Mouse (Mus musculus) kidney, embryonic 14.5 days (tissue): ENCODE results near the gene Gstp2. TPM values are rescaled to one million over a fixed set of nuclear protein-coding genes. Genes with fewer than 3 reads are reported as not detected.

ENCODE experiments used
- ATAC-seq: fragments of 200-750 bp; cut with Nextera tagmentation; 2 replicates; pipeline ENCODE4 v1.8.0; 2017; ENCODE audit warnings: moderate number of reproducible peaks, mild to moderate bottlenecking, moderate TSS enrichment, moderate library complexity; ENCODE audit not compliant: low FRiP score, low TSS enrichment
- H3K27ac ChIP-seq: fragments of 300-500 bp; sonication (generic); 2 replicates; pipeline ENCODE4 v1.5.1; 2014; ENCODE audit warnings: low read depth, mild to moderate bottlenecking, low read length, moderate library complexity, mixed read lengths
- H3K27me3 ChIP-seq: fragments of 300-500 bp; sonication (generic); 2 replicates; pipeline ENCODE4 v1.6.1; 2014; ENCODE audit warnings: mild to moderate bottlenecking, low read length; ENCODE audit not compliant: control insufficient read depth, insufficient read depth
- H3K36me3 ChIP-seq: fragments of 300-500 bp; sonication (generic); 2 replicates; pipeline ENCODE4 v1.6.1; 2014; ENCODE audit warnings: low read length, mixed read lengths; ENCODE audit not compliant: control insufficient read depth, insufficient read depth
- H3K4me1 ChIP-seq: fragments of 300-500 bp; sonication (generic); 2 replicates; pipeline ENCODE4 v1.6.1; 2014; ENCODE audit warnings: low read length, mixed read lengths; ENCODE audit not compliant: control insufficient read depth, insufficient read depth
- H3K4me2 ChIP-seq: fragments of 300-500 bp; sonication (generic); replicated peaks from 2 replicates; pipeline ENCODE4 v1.6.1; 2014; ENCODE audit warnings: low read depth, mild to moderate bottlenecking, low read length
- H3K4me3 ChIP-seq: fragments of 300-500 bp; sonication (generic); 2 replicates; pipeline ENCODE4 v1.5.1; 2014; ENCODE audit warnings: mild to moderate bottlenecking, low read length
- H3K9ac ChIP-seq: fragments of 300-500 bp; sonication (generic); 2 replicates; pipeline ENCODE4 v1.6.1; 2014; ENCODE audit warnings: low read depth, mild to moderate bottlenecking, low read length, moderate library complexity
- H3K9me3 ChIP-seq: fragments of 300-500 bp; sonication (generic); 2 replicates; pipeline ENCODE4 v1.6.1; 2016; ENCODE audit warnings: low read length; ENCODE audit not compliant: control insufficient read depth
- WGBS: fragments of 180-500 bp; shearing (Covaris S2); extraction: QIAGEN DNeasy Blood & Tissue Kit; methylation state at CpG from one replicate; pipeline ENCODE4 v1.1.7; 2014; 5-methylcytosine and 5-hydroxymethylcytosine counted together
- polyA plus RNA-seq: library from polyadenylated mRNA; unstranded; fragments of >200 nt; fragmentation: Nextera tagmentation; extraction: Ambion mirVana; gene quantifications from 2 replicates; pipeline ENCODE4 v1.2.1, GENCODE M21; 2014

The Gstp2 gene
- polyA plus RNA-seq, 1 experiment from 2014 or later: 1.4 TPM

GRCm38 (mm10) chr19:4000119-4000900, 45.5 kb downstream of the Gstp2 start, which contains the start of the genes Nudt8 and Gm49405:
TSS of gene Nudt8 (plus strand) at chr19:4000580.
TSS of gene Gm49405 (plus strand) at chr19:4000626.
- peak within 1 kb of the TSS; percentile 92 for H3K4me2 ChIP-seq
- H3K4me1 ChIP-seq: peaks cover 32% of the 10 kb centered on the region
- peak within 1 kb of the TSS; percentile 76 for H3K4me3 ChIP-seq
- ATAC-seq: peak; percentile 91
- H3K9me3 ChIP-seq: no peaks in the 10 kb centered on the region
- WGBS: 0% methylated on average over 64 of the region's 64 CpGs
- H3K27me3 ChIP-seq: no peaks in the 10 kb centered on the region
- H3K27ac ChIP-seq: peak within 1 kb of the TSS; percentile 93
- no peaks in the 10 kb centered on the region for H3K36me3 ChIP-seq
- H3K9ac ChIP-seq: peak within 1 kb of the TSS; percentile 85

- ATAC-seq: no peak
- 79% methylated on average over 9 of the region's 9 CpGs for WGBS
- Histone ChIP-seq H3K4me2 (peak overlapping the region; percentile 92), H3K4me3 (peak overlapping the region; percentile 76; the same call in 1 of the 2 replicates), H3K4me1 (peaks cover 37% of the 10 kb centered on the region), H3K27me3 (no peaks in the 10 kb centered on the region), H3K36me3 (no peaks in the 10 kb centered on the region), H3K9ac (peak overlapping the region; percentile 23; the same call in 1 of the 2 replicates), H3K27ac (no peak overlapping the region), H3K9me3 (no peaks in the 10 kb centered on the region)
These were observed 46.6 kb downstream of the Gstp2 start for GRCm38 (mm10) chr19:3999121-3999730.

- no peaks in the 10 kb centered on the region for H3K9me3 ChIP-seq
- no peak overlapping the region for H3K9ac ChIP-seq
- ATAC-seq: no peak
- WGBS: 71% methylated on average over 8 of the region's 8 CpGs
- no peak overlapping the region for H3K4me3 ChIP-seq
- no peaks in the 10 kb centered on the region for H3K27me3 ChIP-seq
- no peaks in the 10 kb centered on the region for H3K36me3 ChIP-seq
- H3K4me1 ChIP-seq: peaks cover 37% of the 10 kb centered on the region
- H3K27ac ChIP-seq: no peak overlapping the region
- no peak overlapping the region for H3K4me2 ChIP-seq
These were observed 47.5 kb downstream of the Gstp2 start for GRCm38 (mm10) chr19:3998335-3998734.

- H3K4me1 ChIP-seq: peaks cover 37% of the 10 kb centered on the region
- ATAC-seq: no peak
- WGBS: 53% methylated on average over 8 of the region's 8 CpGs
- no peak overlapping the region for H3K4me2 ChIP-seq
- H3K4me3 ChIP-seq: no peak overlapping the region
- no peaks in the 10 kb centered on the region for H3K27me3 ChIP-seq
- no peaks in the 10 kb centered on the region for H3K9me3 ChIP-seq
- no peaks in the 10 kb centered on the region for H3K36me3 ChIP-seq
- no peak overlapping the region for H3K27ac ChIP-seq
- H3K9ac ChIP-seq: no peak overlapping the region
These were observed 48.6 kb downstream of the Gstp2 start for GRCm38 (mm10) chr19:3997231-3997630.

- Histone ChIP-seq H3K9ac (no peak overlapping the region), H3K36me3 (no peaks in the 10 kb centered on the region), H3K9me3 (no peaks in the 10 kb centered on the region), H3K27me3 (no peaks in the 10 kb centered on the region), H3K4me2 (no peak overlapping the region), H3K4me1 (peaks cover 37% of the 10 kb centered on the region), H3K27ac (no peak overlapping the region), H3K4me3 (no peak overlapping the region)
- 82% methylated on average over 8 of the region's 8 CpGs for WGBS
- ATAC-seq: no peak
These were observed 49.1 kb downstream of the Gstp2 start for GRCm38 (mm10) chr19:3996747-3997146.

GRCm38 (mm10) chr19:3996106-3996505, 49.7 kb downstream of the Gstp2 start:
- Histone ChIP-seq H3K9me3 (no peaks in the 10 kb centered on the region), H3K4me2 (no peak overlapping the region), H3K36me3 (no peaks in the 10 kb centered on the region), H3K27me3 (no peaks in the 10 kb centered on the region), H3K9ac (no peak overlapping the region), H3K27ac (no peak overlapping the region), H3K4me1 (peaks cover 31% of the 10 kb centered on the region), H3K4me3 (no peak overlapping the region)
- ATAC-seq: no peak
- 38% methylated on average over 7 of the region's 7 CpGs for WGBS

- 62% methylated on average over 3 of the region's 3 CpGs for whole genome bisulfite sequencing
- Histone ChIP-seq H3K4me1 (peaks cover 27% of the 10 kb centered on the region), H3K4me3 (no peak overlapping the region), H3K4me2 (no peak overlapping the region), H3K27ac (no peak overlapping the region), H3K9ac (no peak overlapping the region), H3K27me3 (no peaks in the 10 kb centered on the region), H3K9me3 (no peaks in the 10 kb centered on the region), H3K36me3 (no peaks in the 10 kb centered on the region)
- ATAC-seq: no peak
These were observed 50.3 kb downstream of the Gstp2 start for GRCm38 (mm10) chr19:3995505-3995904.

- H3K4me3 ChIP-seq: no peak overlapping the region
- H3K36me3 ChIP-seq: no peaks in the 10 kb centered on the region
- peaks cover 27% of the 10 kb centered on the region for H3K4me1 ChIP-seq
- no peak for ATAC-seq
- no peaks in the 10 kb centered on the region for H3K9me3 ChIP-seq
- H3K27me3 ChIP-seq: no peaks in the 10 kb centered on the region
- no peak overlapping the region for H3K4me2 ChIP-seq
- WGBS: 26% methylated on average over 6 of the region's 6 CpGs
- H3K9ac ChIP-seq: no peak overlapping the region
- no peak overlapping the region for H3K27ac ChIP-seq
These were observed 50.9 kb downstream of the Gstp2 start for GRCm38 (mm10) chr19:3994932-3995331.

- no peaks in the 10 kb centered on the region for H3K36me3 ChIP-seq
These were observed 53.4 kb downstream of the Gstp2 start, which contains the start of gene Tbx10 for GRCm38 (mm10) chr19:3992416-3992815. TSS of gene Tbx10 (plus strand) at chr19:3992752.

More at GRCm38 (mm10) chr19:3992416-3992815, 53.4 kb downstream of the Gstp2 start, which contains the start of gene Tbx10:
- no peak for ATAC-seq
- no peaks in the 10 kb centered on the region for H3K27me3 ChIP-seq
- H3K9me3 ChIP-seq: 0 out of 2 replicates have a peak, but pooled peaks cover 3% of the 10 kb centered on the region
- H3K4me2 ChIP-seq: no peak within 1 kb of the TSS
- H3K27ac ChIP-seq: no peak within 1 kb of the TSS
- 35% methylated on average over 5 of the region's 5 CpGs for WGBS
- H3K4me3 ChIP-seq: no peak within 1 kb of the TSS
- no peak within 1 kb of the TSS for H3K9ac ChIP-seq
- H3K4me1 ChIP-seq: peaks cover 17% of the 10 kb centered on the region
